Mouse (Mus musculus): ENCODE measurements around the gene Rasa4. TPM values are rescaled to one million over a fixed set of nuclear protein-coding genes. Genes with fewer than 3 reads are reported as not detected.
A peak's percentile ranks its signal among the peaks of the same experiment; 100 is the strongest.
"Not testable (repeated sequence)": the region's sequence is repeated elsewhere in the genome, so short reads cannot be mapped to it uniquely, and the experiment has no call there.

The Rasa4 gene
- polyA plus RNA-seq, 2 experiments, result 14.1 to 29.4 TPM

GRCm38 (mm10) chr5:136102099-136102820 lies 18.5 kb downstream of the Rasa4 start:
- H3K9me3 ChIP-seq (ENCODE audit: control insufficient read depth, low read length), result no peaks in the 10 kb centered on the region
- H3K27me3 ChIP-seq (ENCODE audit: control insufficient read depth, insufficient read depth, low read length), result 0 out of 2 replicates have a peak, but pooled peaks cover 3% of the 10 kb centered on the region
- WGBS, result 8% methylated on average over 39 of the region's 41 CpGs
- DNase-seq (ENCODE audit: low spot score) (peak; percentile 82), ATAC-seq (ENCODE audit: low FRiP score, low read depth) (peak; percentile 83)
- peak overlapping the region; percentile 21 for H3K4me3 ChIP-seq (replicated peaks; ENCODE audit: low read length)
- peaks cover 5% of the 10 kb centered on the region; the same call in 1 of the 2 replicates for H3K36me3 ChIP-seq (ENCODE audit: control insufficient read depth, insufficient read depth, low read length)
- TF ChIP-seq POLR2A (IDR thresholded peaks at IDR 0.05; ENCODE audit: borderline replicate concordance, extremely low read depth, insufficient read depth, insufficient read length), result no peak
- peak overlapping the region; percentile 38 for H3K9ac ChIP-seq (ENCODE audit: low read depth, low read length, severe bottlenecking)
- no peaks in the 10 kb centered on the region for H3K4me1 ChIP-seq (ENCODE audit: control insufficient read depth, insufficient read depth, low read length)
- H3K27ac ChIP-seq (replicated peaks; ENCODE audit: low read depth, low read length), result no peak overlapping the region
- H3K4me2 ChIP-seq (replicated peaks; ENCODE audit: low read depth, low read length, severe bottlenecking), result peak overlapping the region; percentile 53

GRCm38 (mm10) chr5:136104511-136104910 lies 20.8 kb downstream of the Rasa4 start:
- Histone ChIP-seq H3K9me3 (ENCODE audit: control insufficient read depth, low read length) (no peaks in the 10 kb centered on the region), H3K9ac (ENCODE audit: low read depth, low read length, severe bottlenecking) (no peak overlapping the region), H3K27me3 (ENCODE audit: control insufficient read depth, insufficient read depth, low read length) (0 out of 2 replicates have a peak, but pooled peaks cover 3% of the 10 kb centered on the region), H3K4me3 (replicated peaks; ENCODE audit: low read length) (no peak overlapping the region), H3K27ac (replicated peaks; ENCODE audit: low read depth, low read length) (no peak overlapping the region), H3K4me2 (replicated peaks; ENCODE audit: low read depth, low read length, severe bottlenecking) (no peak overlapping the region), H3K4me1 (ENCODE audit: control insufficient read depth, insufficient read depth, low read length) (no peaks in the 10 kb centered on the region), H3K36me3 (ENCODE audit: control insufficient read depth, insufficient read depth, low read length) (peaks cover 5% of the 10 kb centered on the region; the same call in 1 of the 2 replicates)
- ATAC-seq (ENCODE audit: low FRiP score, low read depth), result no peak
- DNase-seq (ENCODE audit: low spot score), result peak; percentile 26
- TF ChIP-seq POLR2A (IDR thresholded peaks at IDR 0.05; ENCODE audit: borderline replicate concordance, extremely low read depth, insufficient read depth, insufficient read length), result no peak
- 90% methylated on average over 5 of the region's 5 CpGs for WGBS

- Histone ChIP-seq H3K27ac (replicated peaks; ENCODE audit: low read depth, low read length) (no peak overlapping the region), H3K27me3 (ENCODE audit: control insufficient read depth, insufficient read depth, low read length) (no peaks in the 10 kb centered on the region), H3K4me2 (replicated peaks; ENCODE audit: low read depth, low read length, severe bottlenecking) (no peak overlapping the region), H3K9ac (ENCODE audit: low read depth, low read length, severe bottlenecking) (no peak overlapping the region), H3K36me3 (ENCODE audit: control insufficient read depth, insufficient read depth, low read length) (peaks cover 5% of the 10 kb centered on the region; the same call in 1 of the 2 replicates), H3K4me3 (replicated peaks; ENCODE audit: low read length) (no peak overlapping the region), H3K9me3 (ENCODE audit: control insufficient read depth, low read length) (no peaks in the 10 kb centered on the region), H3K4me1 (ENCODE audit: control insufficient read depth, insufficient read depth, low read length) (no peaks in the 10 kb centered on the region)
- WGBS, result 56% methylated on average over 2 of the region's 2 CpGs
- TF ChIP-seq POLR2A (IDR thresholded peaks at IDR 0.05; ENCODE audit: borderline replicate concordance, extremely low read depth, insufficient read depth, insufficient read length), result no peak
- ATAC-seq (ENCODE audit: low FRiP score, low read depth) (no peak), DNase-seq (ENCODE audit: low spot score) (no peak)
Observed at GRCm38 (mm10) chr5:136108486-136108885, 24.8 kb downstream of the Rasa4 start.

GRCm38 (mm10) chr5:136109042-136109441 lies 25.3 kb downstream of the Rasa4 start:
- WGBS, result 82% methylated on average over 3 of the region's 3 CpGs
- no peak for TF ChIP-seq POLR2A (IDR thresholded peaks at IDR 0.05; ENCODE audit: borderline replicate concordance, extremely low read depth, insufficient read depth, insufficient read length)
- peaks cover 5% of the 10 kb centered on the region; the same call in 1 of the 2 replicates for H3K36me3 ChIP-seq (ENCODE audit: control insufficient read depth, insufficient read depth, low read length)

GRCm38 (mm10) chr5:136113546-136113945 lies 29.8 kb downstream of the Rasa4 start:
- H3K27me3 ChIP-seq (ENCODE audit: control insufficient read depth, insufficient read depth, low read length); ATAC-seq (ENCODE audit: low FRiP score, low read depth); DNase-seq (ENCODE audit: low spot score); H3K4me2 ChIP-seq (replicated peaks; ENCODE audit: low read depth, low read length, severe bottlenecking); H3K9me3 ChIP-seq (ENCODE audit: control insufficient read depth, low read length); H3K9ac ChIP-seq (ENCODE audit: low read depth, low read length, severe bottlenecking); H3K36me3 ChIP-seq (ENCODE audit: control insufficient read depth, insufficient read depth, low read length); H3K27ac ChIP-seq (replicated peaks; ENCODE audit: low read depth, low read length); H3K4me3 ChIP-seq (replicated peaks; ENCODE audit: low read length): not testable (repeated sequence)
- peaks cover 14% of the 10 kb centered on the region for H3K4me1 ChIP-seq (ENCODE audit: control insufficient read depth, insufficient read depth, low read length)
- WGBS, result 36% methylated on average over 3 of the region's 4 CpGs

More at GRCm38 (mm10) chr5:136109042-136109441, 25.3 kb downstream of the Rasa4 start:
- ATAC-seq (ENCODE audit: low FRiP score, low read depth), result no peak
- Histone ChIP-seq H3K27ac (replicated peaks; ENCODE audit: low read depth, low read length) (no peak overlapping the region), H3K27me3 (ENCODE audit: control insufficient read depth, insufficient read depth, low read length) (no peaks in the 10 kb centered on the region), H3K4me3 (replicated peaks; ENCODE audit: low read length) (no peak overlapping the region), H3K4me1 (ENCODE audit: control insufficient read depth, insufficient read depth, low read length) (no peaks in the 10 kb centered on the region), H3K4me2 (replicated peaks; ENCODE audit: low read depth, low read length, severe bottlenecking) (no peak overlapping the region), H3K9me3 (ENCODE audit: control insufficient read depth, low read length) (no peaks in the 10 kb centered on the region), H3K9ac (ENCODE audit: low read depth, low read length, severe bottlenecking) (no peak overlapping the region)
- no peak for DNase-seq (ENCODE audit: low spot score)

Data from limb, embryonic 14.5 days (tissue).